Mouse (Mus musculus) MEL (cell line): ENCODE measurements at regions not wholly inside any gene's neighbourhood (a gene's known extent, or its start where the extent isn't known, plus 50 kb on each side); places are given as distances from the start of the nearest gene placed in this dataset.

Experiments used
- DNase-seq: peaks from one replicate; pipeline ENCODE4 v3.0.0; 2011; ENCODE audit warnings: low read depth, low spot score
- H3K27ac ChIP-seq: 2 replicates; pipeline ENCODE4 v1.5.1; 2012; ENCODE audit warnings: low read depth, mild to moderate bottlenecking, control low read depth, low read length, moderate library complexity; ENCODE audit not compliant: control insufficient read depth
- H3K27me3 ChIP-seq, 2 experiments: fragments of 150-350 bp in 1 of 2; sonication (generic) in 1 of 2; 2 replicates each; pipeline ENCODE4 v1.6.1; 2012; ENCODE audit warnings: low read length in 2 of 2, mild to moderate bottlenecking in 2 of 2, improper control_type of control experiment in 1 of 2, moderate library complexity in 1 of 2; ENCODE audit not compliant: insufficient read depth in 2 of 2, control insufficient read depth in 1 of 2
- H3K36me3 ChIP-seq, 2 experiments: 2 replicates each; pipeline ENCODE4 v1.6.1; 2012 to 2014; ENCODE audit warnings: low read length in 2 of 2, improper control_type of control experiment in 1 of 2, inconsistent platforms in 1 of 2, mild to moderate bottlenecking in 1 of 2; ENCODE audit not compliant: insufficient read depth in 2 of 2, control insufficient read depth in 1 of 2
- H3K4me1 ChIP-seq, 2 experiments: fragments of 150-350 bp in 1 of 2; sonication (generic) in 1 of 2; 2 replicates each; pipeline ENCODE4 v1.6.1; 2012; ENCODE audit warnings: low read length in 2 of 2, improper control_type of control experiment in 1 of 2, mild to moderate bottlenecking in 1 of 2; ENCODE audit not compliant: insufficient read depth in 2 of 2, control insufficient read depth in 1 of 2
- H3K4me3 ChIP-seq, 2 experiments: fragments of 150-350 bp in 1 of 2; sonication (generic) in 1 of 2; 2 replicates each; pipeline ENCODE4 v1.5.1; 2012; ENCODE audit warnings: low read depth in 2 of 2, low read length in 2 of 2, mild to moderate bottlenecking in 2 of 2, moderate library complexity in 2 of 2, control low read depth in 1 of 2, improper control_type of control experiment in 1 of 2; ENCODE audit not compliant: control insufficient read depth in 1 of 2, insufficient read depth in 1 of 2
- H3K79me2 ChIP-seq: 2 replicates; pipeline ENCODE4 v1.6.1; 2012; ENCODE audit warnings: mild to moderate bottlenecking, low read length, moderate library complexity; ENCODE audit not compliant: control insufficient read depth, poor library complexity, insufficient read depth
- H3K9ac ChIP-seq: 2 replicates; pipeline ENCODE4 v1.6.1; 2012; ENCODE audit warnings: low read depth, mild to moderate bottlenecking, control low read depth, low read length, moderate library complexity; ENCODE audit not compliant: control insufficient read depth, poor library complexity, severe bottlenecking
- H3K9me3 ChIP-seq: fragments of 150-350 bp; sonication (generic); replicated peaks from 2 replicates; pipeline ENCODE4 v1.6.1; 2012; ENCODE audit warnings: mild to moderate bottlenecking, low read length, improper control_type of control experiment, moderate library complexity; ENCODE audit not compliant: insufficient read depth
- BHLHE40 ChIP-seq: IDR thresholded peaks from 2 replicates; pipeline ENCODE4 v1.6.1; 2012; ENCODE audit warnings: low read depth, mild to moderate bottlenecking, inconsistent platforms, low read length, improper control_type of control experiment, borderline replicate concordance
- CHD2 ChIP-seq: IDR thresholded peaks from 2 replicates; pipeline ENCODE4 v1.6.1; 2011; ENCODE audit warnings: low read length, improper control_type of control experiment
- CTCF ChIP-seq, 3 experiments: IDR thresholded peaks in 2 of 3; conservative IDR thresholded peaks in 1 of 3; 2 replicates each; pipeline ENCODE4 v1.5.1; 2011 to 2012; ENCODE audit warnings: low read length in 3 of 3, low read depth in 2 of 3, mild to moderate bottlenecking in 2 of 3, improper control_type of control experiment in 1 of 3, inconsistent platforms in 1 of 3, mixed read lengths in 1 of 3, moderate library complexity in 1 of 3; ENCODE audit not compliant: control insufficient read depth in 1 of 3, insufficient read depth in 1 of 3, poor library complexity in 1 of 3, severe bottlenecking in 1 of 3
- ELF1 ChIP-seq: IDR thresholded peaks from 2 replicates; pipeline ENCODE4 v1.6.1; 2014; ENCODE audit warnings: low read depth, mild to moderate bottlenecking, inconsistent platforms, low read length, improper control_type of control experiment, moderate library complexity
- ETS1 ChIP-seq: IDR thresholded peaks from 2 replicates; pipeline ENCODE4 v1.6.1; 2012; ENCODE audit warnings: low read depth, mild to moderate bottlenecking, inconsistent platforms, low read length, improper control_type of control experiment, moderate library complexity
- GABPA ChIP-seq: IDR thresholded peaks from 2 replicates; pipeline ENCODE4 v1.6.1; 2012; ENCODE audit warnings: low read depth, mild to moderate bottlenecking, inconsistent platforms, low read length, improper control_type of control experiment, moderate library complexity
- GATA1 ChIP-seq: IDR thresholded peaks from 2 replicates; pipeline ENCODE4 v1.6.1; 2011; ENCODE audit warnings: low read depth, low read length, improper control_type of control experiment
- HCFC1 ChIP-seq: IDR thresholded peaks from 2 replicates; pipeline ENCODE4 v1.6.1; 2012; ENCODE audit warnings: low read depth, mild to moderate bottlenecking, inconsistent platforms, low read length, improper control_type of control experiment, moderate library complexity
- JUND ChIP-seq: IDR thresholded peaks from 2 replicates; pipeline ENCODE4 v1.6.1; 2011; ENCODE audit warnings: low read depth, mild to moderate bottlenecking, improper control_type of control experiment, low read length
- MAFK ChIP-seq: IDR thresholded peaks from 2 replicates; pipeline ENCODE4 v1.6.1; 2011; ENCODE audit warnings: low read depth, mild to moderate bottlenecking, low read length, improper control_type of control experiment, borderline replicate concordance
- MAX ChIP-seq: IDR thresholded peaks from 2 replicates; pipeline ENCODE4 v1.6.1; 2011; ENCODE audit warnings: low read length, improper control_type of control experiment
- MEF2A ChIP-seq: IDR thresholded peaks from 2 replicates; pipeline ENCODE4 v1.6.1; 2014; ENCODE audit warnings: low read depth, mild to moderate bottlenecking, inconsistent platforms, low read length, improper control_type of control experiment; ENCODE audit not compliant: poor library complexity, insufficient replicate concordance, severe bottlenecking; ENCODE audit errors: extremely low read depth
- MXI1 ChIP-seq: IDR thresholded peaks from 2 replicates; pipeline ENCODE4 v1.6.1; 2011; ENCODE audit warnings: mild to moderate bottlenecking, low read depth, low read length, improper control_type of control experiment
- MYC ChIP-seq: IDR thresholded peaks from 2 replicates; pipeline ENCODE4 v1.6.1; 2011; ENCODE audit warnings: low read depth, mild to moderate bottlenecking, low read length, improper control_type of control experiment, moderate library complexity
- NELFE ChIP-seq: IDR thresholded peaks from 2 replicates; pipeline ENCODE4 v1.6.1; 2011; ENCODE audit warnings: low read depth, low read length, improper control_type of control experiment
- POLR2A ChIP-seq, 2 experiments: IDR thresholded peaks; 2 replicates each; pipeline ENCODE4 v1.6.1; 2011 to 2012; ENCODE audit warnings: low read length in 2 of 2, mild to moderate bottlenecking in 2 of 2, control low read depth in 1 of 2, improper control_type of control experiment in 1 of 2, low read depth in 1 of 2, moderate library complexity in 1 of 2; ENCODE audit not compliant: control insufficient read depth in 1 of 2, insufficient read depth in 1 of 2, poor library complexity in 1 of 2
- POLR2AphosphoS2 ChIP-seq: IDR thresholded peaks from 2 replicates; pipeline ENCODE4 v1.6.1; 2011; ENCODE audit warnings: low read length, improper control_type of control experiment
- POLR2AphosphoS5 ChIP-seq: IDR thresholded peaks from 2 replicates; pipeline ENCODE4 v1.6.1; 2012; ENCODE audit warnings: low read depth, borderline replicate concordance, mild to moderate bottlenecking, inconsistent platforms, low read length, moderate library complexity, mixed read lengths
- RAD21 ChIP-seq: IDR thresholded peaks from 2 replicates; pipeline ENCODE4 v1.6.1; 2011; ENCODE audit warnings: mild to moderate bottlenecking, low read depth, low read length, improper control_type of control experiment
- SIN3A ChIP-seq: IDR thresholded peaks from 2 replicates; pipeline ENCODE4 v1.6.1; 2012; ENCODE audit warnings: low read length, improper control_type of control experiment, inconsistent platforms
- SMC3 ChIP-seq: IDR thresholded peaks from 2 replicates; pipeline ENCODE4 v1.6.1; 2011; ENCODE audit warnings: low read depth, low read length, improper control_type of control experiment
- TAL1 ChIP-seq: IDR thresholded peaks from 2 replicates; pipeline ENCODE4 v1.6.1; 2012; ENCODE audit warnings: mild to moderate bottlenecking, inconsistent platforms, low read length, moderate library complexity, mixed read lengths
- TBP ChIP-seq: IDR thresholded peaks from 2 replicates; pipeline ENCODE4 v1.8.0; 2011; ENCODE audit warnings: low read depth, low read length, improper control_type of control experiment
- TCF12 ChIP-seq: IDR thresholded peaks from 2 replicates; pipeline ENCODE4 v1.6.1; 2014; ENCODE audit warnings: low read depth, mild to moderate bottlenecking, inconsistent platforms, low read length, improper control_type of control experiment, moderate library complexity
- USF1 ChIP-seq: IDR thresholded peaks from 2 replicates; pipeline ENCODE4 v1.6.1; 2014; ENCODE audit warnings: low read depth, mild to moderate bottlenecking, inconsistent platforms, low read length, improper control_type of control experiment, moderate library complexity
- ZKSCAN1 ChIP-seq: IDR thresholded peaks from 2 replicates; pipeline ENCODE4 v1.6.1; 2012; ENCODE audit warnings: low read depth, mild to moderate bottlenecking, inconsistent platforms, low read length, improper control_type of control experiment, moderate library complexity
- ZMIZ1 ChIP-seq: IDR thresholded peaks from 2 replicates; pipeline ENCODE4 v1.6.1; 2012; ENCODE audit warnings: low read depth, mild to moderate bottlenecking, inconsistent platforms, low read length, improper control_type of control experiment, moderate library complexity
- ZNF384 ChIP-seq: IDR thresholded peaks from 2 replicates; pipeline ENCODE4 v1.6.1; 2012; ENCODE audit warnings: low read depth, mild to moderate bottlenecking, inconsistent platforms, low read length, improper control_type of control experiment

DNA sequence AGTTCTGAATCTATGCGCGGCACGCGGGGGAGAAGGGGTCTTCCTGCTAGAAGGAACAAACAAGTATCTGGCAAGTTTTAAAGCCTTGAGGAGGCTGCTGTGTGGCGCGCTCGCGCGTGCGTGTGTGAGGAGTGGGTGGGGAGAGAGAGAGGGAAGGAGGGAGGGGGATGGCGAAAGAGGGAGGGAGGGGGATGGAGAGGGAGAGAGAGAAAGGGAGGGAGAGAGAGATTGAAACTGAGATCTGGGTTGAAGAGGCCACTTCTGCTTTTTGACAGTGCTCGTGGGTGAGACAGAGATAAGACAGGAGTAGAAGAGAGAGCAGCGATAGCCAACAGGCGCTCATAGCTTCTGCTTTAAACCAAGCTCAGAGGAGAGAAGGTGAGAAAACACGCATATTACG is 166.0 kb upstream of the Rxfp2 start (continued):
- no peak for TF ChIP-seq ZMIZ1

GRCm38 (mm10) chr5:149856101-149856500 is 162.4 kb upstream of the Rxfp2 start:
- no peak overlapping the region for H3K9ac ChIP-seq
- no peak for TF ChIP-seq CHD2
- no peak for TF ChIP-seq TCF12
- no peak for TF ChIP-seq TBP
- TF ChIP-seq SIN3A: no peak
- TF ChIP-seq NELFE: no peak
- no peak for TF ChIP-seq POLR2A (IDR thresholded peaks at IDR 0.05; ENCODE audit: control insufficient read depth in 1 of 2, insufficient read depth in 1 of 2, low read depth in 1 of 2, low read length in 2 of 2, poor library complexity in 1 of 2)
- TF ChIP-seq MYC: no peak
- TF ChIP-seq CTCF (IDR thresholded peaks at IDR 0.05 in 2 of 3, conservative IDR thresholded peaks at IDR 0.05 in 1 of 3; ENCODE audit: control insufficient read depth in 1 of 3, insufficient read depth in 1 of 3, low read depth in 2 of 3, low read length in 3 of 3, poor library complexity in 1 of 3, severe bottlenecking in 1 of 3): no peak
- TF ChIP-seq SMC3: no peak
- TF ChIP-seq JUND: no peak
- no peak for TF ChIP-seq GABPA
- no peak for TF ChIP-seq BHLHE40
- no peak for TF ChIP-seq USF1
- no peak for TF ChIP-seq MXI1
- TF ChIP-seq ZNF384: no peak
- no peak for TF ChIP-seq ZMIZ1
- no peak for TF ChIP-seq ETS1
- TF ChIP-seq RAD21: no peak
- TF ChIP-seq ZKSCAN1: no peak
- H3K9me3 ChIP-seq: no peaks in the 10 kb centered on the region
- peak; percentile 55 for DNase-seq
- H3K27ac ChIP-seq: no peak overlapping the region
- H3K36me3 ChIP-seq: peaks cover 0 to 15% of the 10 kb centered on the region in 2 experiments; a peak in 2 of 4 replicates
- no peak overlapping the region for H3K4me3 ChIP-seq
- H3K4me1 ChIP-seq: peaks cover 14 to 25% of the 10 kb centered on the region in 2 experiments
- no peaks in the 10 kb centered on the region for H3K79me2 ChIP-seq
- no peaks in the 10 kb centered on the region for H3K27me3 ChIP-seq

DNA sequence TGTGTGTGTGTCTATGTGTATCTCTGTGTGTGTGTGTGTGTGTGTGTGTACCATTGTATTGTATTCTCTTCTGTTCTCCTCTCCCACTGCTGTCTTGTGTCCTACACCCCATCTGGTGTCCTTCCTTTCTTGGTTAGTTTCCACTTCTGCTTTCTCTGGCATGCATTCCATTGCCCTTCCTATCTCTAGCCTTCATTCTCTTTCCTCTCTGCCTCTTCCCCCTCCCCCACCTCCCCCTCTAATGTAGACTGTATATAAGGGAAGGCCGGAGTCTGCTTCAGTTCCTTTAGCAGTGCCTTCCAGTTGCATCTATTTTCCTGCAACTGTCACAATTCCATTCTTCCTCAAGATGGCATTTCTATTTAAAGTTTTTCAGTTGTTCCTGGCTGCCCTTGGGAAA is 161.5 kb upstream of the Rxfp2 start:
- H3K79me2 ChIP-seq: no peaks in the 10 kb centered on the region
- H3K36me3 ChIP-seq: peaks cover 0 to 10% of the 10 kb centered on the region in 2 experiments; a peak in 2 of 4 replicates
- no peak overlapping the region for H3K9ac ChIP-seq
- H3K4me3 ChIP-seq: no peak overlapping the region
- no peaks in the 10 kb centered on the region for H3K27me3 ChIP-seq
- H3K4me1 ChIP-seq: peaks cover 11 to 17% of the 10 kb centered on the region in 2 experiments
- peak; percentile 75 for DNase-seq
- H3K9me3 ChIP-seq: no peaks in the 10 kb centered on the region
- H3K27ac ChIP-seq: no peak overlapping the region
- no peak for TF ChIP-seq MAFK
- no peak for TF ChIP-seq TBP
- TF ChIP-seq GATA1: peak; percentile 57
- TF ChIP-seq ZMIZ1: no peak
- TF ChIP-seq MXI1: 0 out of 2 replicates have a peak, but pooled peaks have one; percentile 18
- TF ChIP-seq POLR2AphosphoS5: no peak
- no peak for TF ChIP-seq NELFE
- TF ChIP-seq ETS1: peak; percentile 46; the same call in 1 of the 2 replicates
- no peak for TF ChIP-seq ZKSCAN1
- no peak for TF ChIP-seq POLR2AphosphoS2
- no peak for TF ChIP-seq MAX
- TF ChIP-seq MEF2A: no peak
- TF ChIP-seq BHLHE40: peak; percentile 22; the same call in 1 of the 2 replicates
- peak; percentile 65; the same call in 1 of the 2 replicates for TF ChIP-seq TCF12
- TF ChIP-seq JUND: no peak
- TF ChIP-seq TAL1: no peak; the same call in 1 of the 2 replicates
- no peak for TF ChIP-seq GABPA
- TF ChIP-seq RAD21: no peak
- TF ChIP-seq ELF1: no peak
- TF ChIP-seq HCFC1: 0 out of 2 replicates have a peak, but pooled peaks have one; percentile 23
- no peak for TF ChIP-seq USF1
- 0 out of 2 replicates have a peak, but pooled peaks have one; percentile 53 for TF ChIP-seq MYC
